Mouse (Mus musculus): ENCODE measurements around the gene Stau1. TPM values are rescaled to one million over a fixed set of nuclear protein-coding genes. Genes with fewer than 3 reads are reported as not detected.
"Not testable (repeated sequence)": the region's sequence is repeated elsewhere in the genome, so short reads cannot be mapped to it uniquely, and the experiment has no call there.

The Stau1 gene
- polyA plus RNA-seq, 1 experiment from 2014 or later: 104 TPM

- Histone ChIP-seq H3K27ac (no peak overlapping the region), H3K27me3 (no peaks in the 10 kb centered on the region), H3K36me3 (no peaks in the 10 kb centered on the region), H3K4me3 (no peak overlapping the region), H3K9me3 (no peaks in the 10 kb centered on the region), H3K4me2 (no peak overlapping the region), H3K9ac (no peak overlapping the region), H3K4me1 (peaks cover 4% of the 10 kb centered on the region)
- 77% methylated on average over 3 of the region's 3 CpGs for WGBS
- no peak for ATAC-seq (ENCODE audit: insufficient number of reproducible peaks, insufficient read depth, low FRiP score, low TSS enrichment, low read depth)
Observed at GRCm38 (mm10) chr2:167010546-167010945, 14.4 kb upstream of the Stau1 start.

GRCm38 (mm10) chr2:167009483-167009882, 13.4 kb upstream of the Stau1 start:
- Histone ChIP-seq H3K4me3 (no peak overlapping the region), H3K4me1 (peaks cover under 1% of the 10 kb centered on the region; the same call in 1 of the 2 replicates), H3K9ac (no peak overlapping the region), H3K36me3 (no peaks in the 10 kb centered on the region), H3K4me2 (no peak overlapping the region), H3K27me3 (no peaks in the 10 kb centered on the region), H3K27ac (no peak overlapping the region), H3K9me3 (no peaks in the 10 kb centered on the region)
- ATAC-seq (ENCODE audit: insufficient number of reproducible peaks, insufficient read depth, low FRiP score, low TSS enrichment, low read depth): no peak
- 81% methylated on average over 4 of the region's 4 CpGs for WGBS

GRCm38 (mm10) chr2:167007565-167007964, 11.5 kb upstream of the Stau1 start:
- not testable (repeated sequence) for H3K9ac ChIP-seq; H3K27ac ChIP-seq; H3K27me3 ChIP-seq; H3K4me3 ChIP-seq; H3K9me3 ChIP-seq; H3K4me2 ChIP-seq; H3K36me3 ChIP-seq; H3K4me1 ChIP-seq; ATAC-seq (ENCODE audit: insufficient number of reproducible peaks, insufficient read depth, low FRiP score, low TSS enrichment, low read depth)
- 82% methylated on average over 4 of the region's 4 CpGs for WGBS

- H3K4me3 ChIP-seq: no peak overlapping the region
- 72% methylated on average over 13 of the region's 13 CpGs for WGBS
- H3K4me2 ChIP-seq: no peak overlapping the region
- no peak overlapping the region for H3K27ac ChIP-seq
- ATAC-seq (ENCODE audit: insufficient number of reproducible peaks, insufficient read depth, low FRiP score, low TSS enrichment, low read depth): no peak
- no peak overlapping the region for H3K9ac ChIP-seq
- H3K4me1 ChIP-seq: no peaks in the 10 kb centered on the region; the same call in 1 of the 2 replicates
- no peaks in the 10 kb centered on the region for H3K9me3 ChIP-seq
- no peaks in the 10 kb centered on the region for H3K27me3 ChIP-seq
- H3K36me3 ChIP-seq: no peaks in the 10 kb centered on the region
Observed at GRCm38 (mm10) chr2:167007001-167007491, 10.9 kb upstream of the Stau1 start.

GRCm38 (mm10) chr2:167006355-167006754, 10.3 kb upstream of the Stau1 start:
- H3K4me2 ChIP-seq: no peak overlapping the region
- H3K4me3 ChIP-seq: no peak overlapping the region
- no peak overlapping the region for H3K27ac ChIP-seq
- H3K9me3 ChIP-seq: no peaks in the 10 kb centered on the region
- no peak for ATAC-seq (ENCODE audit: insufficient number of reproducible peaks, insufficient read depth, low FRiP score, low TSS enrichment, low read depth)
- no peaks in the 10 kb centered on the region; the same call in 1 of the 2 replicates for H3K4me1 ChIP-seq
- H3K9ac ChIP-seq: no peak overlapping the region
- H3K27me3 ChIP-seq: no peaks in the 10 kb centered on the region
- 87% methylated on average over 2 of the region's 2 CpGs for WGBS
- no peaks in the 10 kb centered on the region for H3K36me3 ChIP-seq

GRCm38 (mm10) chr2:167004099-167004854, 8.2 kb upstream of the Stau1 start:
- Histone ChIP-seq H3K9ac (no peak overlapping the region), H3K4me1 (peaks cover 5% of the 10 kb centered on the region; the same call in 1 of the 2 replicates), H3K27me3 (no peaks in the 10 kb centered on the region), H3K36me3 (no peaks in the 10 kb centered on the region), H3K4me3 (no peak overlapping the region), H3K27ac (no peak overlapping the region), H3K4me2 (no peak overlapping the region), H3K9me3 (no peaks in the 10 kb centered on the region)
- ATAC-seq (ENCODE audit: insufficient number of reproducible peaks, insufficient read depth, low FRiP score, low TSS enrichment, low read depth): no peak
- 47% methylated on average over 8 of the region's 8 CpGs for WGBS

- no peaks in the 10 kb centered on the region for H3K9me3 ChIP-seq
- ATAC-seq (ENCODE audit: insufficient number of reproducible peaks, insufficient read depth, low FRiP score, low TSS enrichment, low read depth): no peak
- H3K27ac ChIP-seq: 0 out of 2 replicates have a peak overlapping the region, but pooled peaks have one; percentile 5
- no peak overlapping the region for H3K9ac ChIP-seq
- no peak overlapping the region for H3K4me2 ChIP-seq
- no peaks in the 10 kb centered on the region for H3K27me3 ChIP-seq
- H3K4me1 ChIP-seq: peaks cover 10% of the 10 kb centered on the region; the same call in 1 of the 2 replicates
- whole genome bisulfite sequencing: 28% methylated on average over 9 of the region's 9 CpGs
- H3K4me3 ChIP-seq: no peak overlapping the region
- H3K36me3 ChIP-seq: no peaks in the 10 kb centered on the region
Observed at GRCm38 (mm10) chr2:167001486-167001885, 5.4 kb upstream of the Stau1 start.

GRCm38 (mm10) chr2:166996533-166996894, 415 bp upstream of the Stau1 start:
- H3K4me1 ChIP-seq: peaks cover 44% of the 10 kb centered on the region
- WGBS: 36% methylated on average over 8 of the region's 8 CpGs
- ATAC-seq (ENCODE audit: insufficient number of reproducible peaks, insufficient read depth, low FRiP score, low TSS enrichment, low read depth): no peak

GRCm38 (mm10) chr2:166995021-166995795, 891 bp downstream of the Stau1 start:
- Histone ChIP-seq H3K4me1 (peaks cover 50% of the 10 kb centered on the region), H3K27ac (peak overlapping the region; percentile 99), H3K9ac (peak overlapping the region; percentile 98), H3K36me3 (no peaks in the 10 kb centered on the region), H3K9me3 (no peaks in the 10 kb centered on the region), H3K4me2 (peak overlapping the region; percentile 92), H3K4me3 (peak overlapping the region; percentile 97), H3K27me3 (no peaks in the 10 kb centered on the region)
- 0 out of 2 replicates have a peak, but pooled peaks have one; percentile 15 for ATAC-seq (ENCODE audit: insufficient number of reproducible peaks, insufficient read depth, low FRiP score, low TSS enrichment, low read depth)
- WGBS: 3% methylated on average over 28 of the region's 28 CpGs

More at GRCm38 (mm10) chr2:166996533-166996894, 415 bp upstream of the Stau1 start:
- peak overlapping the region; percentile 92 for H3K4me2 ChIP-seq
- H3K9me3 ChIP-seq: no peaks in the 10 kb centered on the region
- H3K27me3 ChIP-seq: no peaks in the 10 kb centered on the region
- H3K4me3 ChIP-seq: peak overlapping the region; percentile 97
- no peaks in the 10 kb centered on the region for H3K36me3 ChIP-seq
- peak overlapping the region; percentile 98 for H3K9ac ChIP-seq
- peak overlapping the region; percentile 99 for H3K27ac ChIP-seq

GRCm38 (mm10) chr2:166991945-166992344, 4.2 kb downstream of the Stau1 start:
- Histone ChIP-seq H3K27me3 (no peaks in the 10 kb centered on the region), H3K9me3 (no peaks in the 10 kb centered on the region), H3K36me3 (no peaks in the 10 kb centered on the region), H3K9ac (peak overlapping the region; percentile 56), H3K4me3 (no peak overlapping the region), H3K27ac (peak overlapping the region; percentile 57; the same call in 1 of the 2 replicates), H3K4me2 (peak overlapping the region; percentile 12), H3K4me1 (peaks cover 60% of the 10 kb centered on the region)
- ATAC-seq (ENCODE audit: insufficient number of reproducible peaks, insufficient read depth, low FRiP score, low TSS enrichment, low read depth): no peak

- Histone ChIP-seq H3K4me3 (no peak overlapping the region), H3K4me1 (peaks cover 53% of the 10 kb centered on the region), H3K27ac (peak overlapping the region; percentile 39; the same call in 1 of the 2 replicates), H3K9me3 (no peaks in the 10 kb centered on the region), H3K36me3 (no peaks in the 10 kb centered on the region), H3K27me3 (no peaks in the 10 kb centered on the region), H3K4me2 (no peak overlapping the region), H3K9ac (no peak overlapping the region)
- WGBS: 68% methylated on average over 7 of the region's 7 CpGs
- ATAC-seq (ENCODE audit: insufficient number of reproducible peaks, insufficient read depth, low FRiP score, low TSS enrichment, low read depth): no peak
Observed at GRCm38 (mm10) chr2:166990861-166991260, 5.2 kb downstream of the Stau1 start.

All from embryonic facial prominence, embryonic 13.5 days (tissue).